Comparison of ENCODE assay signal across 21 mouse cellular contexts in genomic region chr6:99489900-99490648, GRCm38 (mm10). TPM values are rescaled to one million over a fixed set of nuclear protein-coding genes. Genes with fewer than 3 reads are reported as not detected.
A peak's percentile ranks its signal among the peaks of the same experiment; 100 is the strongest.
DNase-seq lines count a peak whose midpoint lies in the region; ATAC-seq and TF ChIP-seq lines count a peak whose summit lies in the region.
"Had no signal": no experiment of that assay in that cellular context is flagged by ENCODE, and none has a peak within 500 bp of the region (broad histone marks: within the 10 kb centered on the region; RNA-seq: fewer than 3 reads in every experiment).

No protein-coding gene starts in this region.

- H3K27ac ChIP-seq in hindbrain, embryonic 10.5 days, result 0 out of 2 replicates have a peak overlapping the region, but pooled peaks have one; percentile 2
- H3K27ac ChIP-seq in hindbrain, embryonic 14.5 days, result no peak overlapping the region
- H3K27ac ChIP-seq in thymus, adult 2 months (ENCODE audit: control insufficient read depth, insufficient read depth, low read length), result no peak overlapping the region
- H3K27ac ChIP-seq: embryonic facial prominence, embryonic 10.5 days; heart, adult 2 months; hindbrain, embryonic 13.5 days; intestine, embryonic 15.5 days; left cerebral cortex, adult 2 months; liver, embryonic 13.5 days had no signal

- H3K9ac ChIP-seq in hindbrain, embryonic 14.5 days, result no peak overlapping the region
- H3K9ac ChIP-seq: hindbrain, embryonic 13.5 days; intestine, embryonic 15.5 days; liver, embryonic 13.5 days had no signal

- H3K4me2 ChIP-seq in hindbrain, embryonic 14.5 days (replicated peaks), result no peak overlapping the region
- H3K4me2 ChIP-seq: hindbrain, embryonic 13.5 days; intestine, embryonic 15.5 days; liver, embryonic 13.5 days had no signal

- no peak for DNase-seq in hindbrain, embryonic 10.5 days (ENCODE audit: low spot score)
- DNase-seq in hindbrain, embryonic 14.5 days (ENCODE audit: low spot score), result no peak
- peak; percentile 12 for DNase-seq in thymus, postnatal 0 days (ENCODE audit: low spot score)
- no peak for DNase-seq in thymus, adult 2 months
- DNase-seq in ovary, postnatal 10 days (ENCODE audit: low spot score), result no peak
- DNase-seq: B cell, adult 2 months; cerebellum, adult 11 months; cerebellum, postnatal 36 days; heart, adult 2 months; kidney, postnatal 14 days; liver, embryonic 13.5 days; right cerebral cortex, postnatal 25 days; thymus, postnatal 36 days had no signal

- TF ChIP-seq CTCF in thymus, adult 2 months (IDR thresholded peaks at IDR 0.05; ENCODE audit: borderline replicate concordance, control insufficient read depth, extremely low read depth, insufficient read depth, low read length, poor library complexity), result no peak

- H3K4me3 ChIP-seq in hindbrain, embryonic 10.5 days, result no peak overlapping the region
- H3K4me3 ChIP-seq in hindbrain, embryonic 14.5 days (replicated peaks; ENCODE audit: low read length), result no peak overlapping the region
- no peak overlapping the region for H3K4me3 ChIP-seq in thymus, adult 2 months (ENCODE audit: control insufficient read depth, insufficient read depth, low read length)
- H3K4me3 ChIP-seq: embryonic facial prominence, embryonic 10.5 days; heart, adult 2 months; hindbrain, embryonic 13.5 days; intestine, embryonic 15.5 days; left cerebral cortex, adult 2 months; liver, embryonic 13.5 days; megakaryocyte, embryonic 14.5 days had no signal

- H3K36me3 ChIP-seq in hindbrain, embryonic 10.5 days, result no peaks in the 10 kb centered on the region
- no peaks in the 10 kb centered on the region for H3K36me3 ChIP-seq in hindbrain, embryonic 14.5 days (replicated peaks; ENCODE audit: control insufficient read depth, insufficient read depth)
- H3K36me3 ChIP-seq in thymus, adult 2 months (ENCODE audit: control insufficient read depth, insufficient read depth, low read length), result no peaks in the 10 kb centered on the region
- H3K36me3 ChIP-seq: hindbrain, embryonic 13.5 days; intestine, embryonic 15.5 days; liver, embryonic 13.5 days had no signal

- WGBS in hindbrain, embryonic 10.5 days, result 66% methylated on average over 8 of the region's 8 CpGs
- 76% methylated on average over 8 of the region's 8 CpGs for WGBS in hindbrain, embryonic 14.5 days
- WGBS in thymus, adult 2 months, result 66% methylated on average over 8 of the region's 8 CpGs

- no peak for ATAC-seq in hindbrain, embryonic 14.5 days (ENCODE audit: low FRiP score)
- ATAC-seq in megakaryocyte, adult 5-6 weeks (ENCODE audit: poor library complexity, severe bottlenecking), result peak; percentile 86
- ATAC-seq in erythroid progenitor cell, adult 5-6 weeks (replicated peaks; ENCODE audit: low FRiP score, poor library complexity, severe bottlenecking), result no peak
- ATAC-seq: forebrain, embryonic 16.5 days; intestine, embryonic 15.5 days had no signal

- no peaks in the 10 kb centered on the region for H3K27me3 ChIP-seq in hindbrain, embryonic 10.5 days (ENCODE audit: insufficient read depth, poor library complexity, severe bottlenecking)
- H3K27me3 ChIP-seq in hindbrain, embryonic 14.5 days (ENCODE audit: control insufficient read depth, insufficient read depth, low read length), result no peaks in the 10 kb centered on the region; the same call in 1 of the 2 replicates
- H3K27me3 ChIP-seq in thymus, adult 2 months (ENCODE audit: control insufficient read depth, insufficient read depth, low read length), result no peaks in the 10 kb centered on the region
- H3K27me3 ChIP-seq: intestine, embryonic 15.5 days; liver, embryonic 13.5 days; megakaryocyte, embryonic 14.5 days had no signal

- TF ChIP-seq POLR2A in thymus, adult 2 months (IDR thresholded peaks at IDR 0.05; ENCODE audit: control insufficient read depth, extremely low read depth, insufficient read depth, low read length, poor library complexity), result no peak

- H3K4me1 ChIP-seq in hindbrain, embryonic 10.5 days (replicated peaks), result peaks cover 29% of the 10 kb centered on the region
- peaks cover 13% of the 10 kb centered on the region; the same call in 1 of the 2 replicates for H3K4me1 ChIP-seq in hindbrain, embryonic 14.5 days (replicated peaks; ENCODE audit: control insufficient read depth, insufficient read depth, low read length)
- peaks cover 23% of the 10 kb centered on the region for H3K4me1 ChIP-seq in thymus, adult 2 months (replicated peaks; ENCODE audit: control insufficient read depth, insufficient read depth, low read length)

- no peaks in the 10 kb centered on the region for H3K9me3 ChIP-seq in hindbrain, embryonic 10.5 days
- no peaks in the 10 kb centered on the region for H3K9me3 ChIP-seq in hindbrain, embryonic 14.5 days (ENCODE audit: control insufficient read depth, low read length)
- H3K9me3 ChIP-seq: embryonic facial prominence, embryonic 10.5 days; hindbrain, embryonic 13.5 days; intestine, embryonic 15.5 days; liver, embryonic 13.5 days; megakaryocyte, embryonic 14.5 days had no signal

RNA-seq across cellular contexts. Expression of gene Foxp1, which starts 32.4 kb away (rescaled TPM):
- polyA plus RNA-seq in hindbrain, embryonic 10.5 days (2016; fragmentation: Nextera tagmentation; extraction: Ambion mirVana), result 64.3 and 67.1 TPM in 2 replicates
- 68.3 and 70.5 TPM in 2 replicates for polyA plus RNA-seq in hindbrain, embryonic 14.5 days (2014; fragmentation: Nextera tagmentation; extraction: Ambion mirVana)
- 63.7 and 82.5 TPM in 2 replicates for polyA plus RNA-seq in thymus, postnatal 0 days (2015; fragmentation: Nextera tagmentation; extraction: Ambion mirVana)
- polyA plus RNA-seq in thymus, adult 2 months (2012; rRNA removed), result 129 and 172 TPM in 2 replicates
- total RNA-seq in megakaryocyte, adult 5-6 weeks (2015), result 85.2 and 92.7 TPM in 2 replicates
- 59.5 and 68.6 TPM in 2 replicates for total RNA-seq in megakaryocyte, adult 5-6 weeks (2017)
- 34.4 and 43.6 TPM in 2 replicates for total RNA-seq in erythroid progenitor cell, adult 5-6 weeks (2015; ENCODE audit: low replicate concordance)
- total RNA-seq in erythroid progenitor cell, adult 5-6 weeks (2017; ENCODE audit: low replicate concordance), result 14.7 and 40.8 TPM in 2 replicates
